Mouse (Mus musculus) forebrain, postnatal 0 days (tissue): ENCODE results near the gene Olfr910. TPM values are rescaled to one million over a fixed set of nuclear protein-coding genes. Genes with fewer than 3 reads are reported as not detected.

Experiments
- ATAC-seq: fragments of 200-750 bp; cut with Nextera tagmentation; 2 replicates; pipeline ENCODE4 v1.8.0; 2017; ENCODE audit warnings: mild to moderate bottlenecking, moderate library complexity
- DNase-seq: peaks from one replicate; pipeline ENCODE4 v3.0.0-alpha.2; 2015
- H3K27ac ChIP-seq: fragments of 300-500 bp; sonication (generic); 2 replicates; pipeline ENCODE4 v1.5.1; 2014; ENCODE audit warnings: low read depth, mild to moderate bottlenecking, antibody characterized with exemption, low read length, moderate library complexity, mixed read lengths
- H3K27me3 ChIP-seq: fragments of 300-500 bp; sonication (generic); 2 replicates; pipeline ENCODE4 v1.6.1; 2014; ENCODE audit warnings: mild to moderate bottlenecking, low read length, mixed read lengths; ENCODE audit not compliant: insufficient read depth
- H3K36me3 ChIP-seq: fragments of 300-500 bp; sonication (generic); 2 replicates; pipeline ENCODE4 v1.6.1; 2014; ENCODE audit warnings: mild to moderate bottlenecking, moderate library complexity; ENCODE audit not compliant: insufficient read depth
- H3K4me1 ChIP-seq: fragments of 300-500 bp; sonication (generic); 2 replicates; pipeline ENCODE4 v1.6.1; 2014; ENCODE audit warnings: antibody characterized with exemption; ENCODE audit not compliant: insufficient read depth
- H3K4me2 ChIP-seq: fragments of 300-500 bp; sonication (generic); 2 replicates; pipeline ENCODE4 v1.6.1; 2014; ENCODE audit warnings: low read depth, mild to moderate bottlenecking, moderate library complexity
- H3K4me3 ChIP-seq: fragments of 300-500 bp; sonication (generic); 2 replicates; pipeline ENCODE4 v1.5.1; 2014; ENCODE audit warnings: low read depth, low read length, mixed read lengths
- H3K9ac ChIP-seq: fragments of 300-500 bp; sonication (generic); 2 replicates; pipeline ENCODE4 v1.6.1; 2014; ENCODE audit warnings: mild to moderate bottlenecking
- H3K9me3 ChIP-seq: fragments of 300-500 bp; sonication (generic); 2 replicates; pipeline ENCODE4 v1.6.1; 2016; ENCODE audit warnings: low read length
- CTCF ChIP-seq: sonication (generic); IDR thresholded peaks from 2 replicates; pipeline ENCODE4 v1.5.1; 2016; ENCODE audit warnings: antibody characterized with exemption, control low read depth, low read depth
- WGBS: fragments of 180-500 bp; shearing (Covaris S2); extraction: QIAGEN DNeasy Blood & Tissue Kit; methylation state at CpG from one replicate; pipeline ENCODE4 v1.1.7; 2014; 5-methylcytosine and 5-hydroxymethylcytosine counted together
- polyA plus RNA-seq: library from polyadenylated mRNA; unstranded; fragments of >200 nt; fragmentation: Nextera tagmentation; extraction: Ambion mirVana; gene quantifications from 2 replicates; pipeline ENCODE4 v1.2.1, GENCODE M21; 2015
- total RNA-seq: library from RNA; depleted of rRNA; stranded (reverse); fragments of >200 nt; gene quantifications from 2 replicates; pipeline ENCODE4 v1.2.3, GENCODE M21; 2014; rRNA removed

Gene Olfr910
- total RNA-seq (not detected in 2 replicates), polyA plus RNA-seq (not detected in 2 replicates)

DNA sequence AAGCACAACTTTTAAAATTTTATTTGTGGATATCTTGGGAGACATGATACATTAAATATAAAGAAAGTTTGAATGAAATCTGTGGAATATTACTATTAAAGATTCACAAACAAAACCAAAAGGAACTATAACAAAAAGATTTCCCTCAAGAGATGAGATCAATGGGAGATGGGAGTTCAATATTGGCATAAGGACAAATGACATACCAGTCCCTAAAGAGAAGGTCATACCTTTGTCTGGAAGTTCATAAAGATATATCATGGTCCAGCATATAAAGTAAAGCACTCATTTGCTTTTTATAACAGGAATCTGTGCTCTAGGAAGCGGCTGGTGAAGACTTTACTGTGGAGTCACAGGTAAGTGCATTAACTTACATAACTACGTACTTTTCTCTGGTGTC, at the start of gene Olfr910:
TSS of gene Olfr910 (plus strand) at position 301 of the 400 bp plus-strand sequence.
- Histone ChIP-seq H3K9ac (no peak within 1 kb of the TSS), H3K4me1 (no peaks in the 10 kb centered on the region), H3K4me2 (no peak within 1 kb of the TSS), H3K9me3 (no peaks in the 10 kb centered on the region), H3K36me3 (no peaks in the 10 kb centered on the region), H3K27me3 (no peaks in the 10 kb centered on the region), H3K27ac (no peak within 1 kb of the TSS), H3K4me3 (no peak within 1 kb of the TSS)
- no peak for TF ChIP-seq CTCF
- ATAC-seq = no peak
- no peak for DNase-seq
- 97% methylated on average over 2 of the region's 2 CpGs for WGBS

GRCm38 (mm10) chr9:38495501-38495900, 42.1 kb upstream of the Olfr910 start, which contains the start of gene Olfr907:
Gene Olfr907 (plus strand): TSS chr9:38495801.
- H3K27me3 ChIP-seq = no peaks in the 10 kb centered on the region
- ATAC-seq = no peak

GRCm38 (mm10) chr9:38512353-38512752, 25.3 kb upstream of the Olfr910 start:
- no peak for TF ChIP-seq CTCF
- WGBS = 68% methylated on average over 2 of the region's 2 CpGs
- DNase-seq = no peak
- no peaks in the 10 kb centered on the region for H3K4me1 ChIP-seq
- H3K36me3 ChIP-seq = no peaks in the 10 kb centered on the region
- H3K9me3 ChIP-seq = no peaks in the 10 kb centered on the region
- no peak overlapping the region for H3K4me3 ChIP-seq
- H3K27me3 ChIP-seq = no peaks in the 10 kb centered on the region
- no peak overlapping the region for H3K4me2 ChIP-seq
- no peak for ATAC-seq
- no peak overlapping the region for H3K9ac ChIP-seq
- no peak overlapping the region for H3K27ac ChIP-seq

More at GRCm38 (mm10) chr9:38495501-38495900, 42.1 kb upstream of the Olfr910 start, which contains the start of gene Olfr907:
- Histone ChIP-seq H3K36me3 (no peaks in the 10 kb centered on the region), H3K27ac (no peak within 1 kb of the TSS), H3K4me3 (no peak within 1 kb of the TSS), H3K4me2 (no peak within 1 kb of the TSS), H3K4me1 (no peaks in the 10 kb centered on the region), H3K9me3 (no peaks in the 10 kb centered on the region), H3K9ac (no peak within 1 kb of the TSS)
- WGBS = 87% methylated on average over 2 of the region's 2 CpGs
- no peak for TF ChIP-seq CTCF
- no peak for DNase-seq

GRCm38 (mm10) chr9:38521280-38521679, 16.4 kb upstream of the Olfr910 start, which contains the start of gene Olfr911-ps1:
Gene Olfr911-ps1 (plus strand): TSS chr9:38521580.
- no peak within 1 kb of the TSS for H3K9ac ChIP-seq
- TF ChIP-seq CTCF = no peak
- ATAC-seq = no peak

GRCm38 (mm10) chr9:38579878-38580277, 42.2 kb downstream of the Olfr910 start, which contains the start of gene Olfr912:
Gene Olfr912 (plus strand): TSS chr9:38580178.
- TF ChIP-seq CTCF = no peak
- ATAC-seq (no peak), DNase-seq (no peak)
- H3K4me1 ChIP-seq = no peaks in the 10 kb centered on the region
- H3K9ac ChIP-seq = no peak within 1 kb of the TSS
- 75% methylated on average over 1 of the region's 1 CpGs for WGBS
- H3K4me2 ChIP-seq = no peak within 1 kb of the TSS
- H3K36me3 ChIP-seq = no peaks in the 10 kb centered on the region
- H3K27ac ChIP-seq = no peak within 1 kb of the TSS
- H3K9me3 ChIP-seq = no peaks in the 10 kb centered on the region
- no peaks in the 10 kb centered on the region for H3K27me3 ChIP-seq
- H3K4me3 ChIP-seq = no peak within 1 kb of the TSS

More at GRCm38 (mm10) chr9:38521280-38521679, 16.4 kb upstream of the Olfr910 start, which contains the start of gene Olfr911-ps1:
- H3K36me3 ChIP-seq = no peaks in the 10 kb centered on the region
- WGBS = 88% methylated on average over 1 of the region's 1 CpGs
- no peak within 1 kb of the TSS for H3K27ac ChIP-seq
- H3K27me3 ChIP-seq = no peaks in the 10 kb centered on the region
- no peak for DNase-seq
- H3K4me1 ChIP-seq = no peaks in the 10 kb centered on the region
- no peak within 1 kb of the TSS for H3K4me2 ChIP-seq
- H3K4me3 ChIP-seq = no peak within 1 kb of the TSS
- no peaks in the 10 kb centered on the region for H3K9me3 ChIP-seq

Other genes starting within 250 kb of the Olfr910 start
- gene Olfr896-ps1, start 246.7 kb upstream of the Olfr910 start, total RNA-seq = not detected in 2 replicates
- not detected in 2 replicates for gene Olfr896-ps1, start 246.7 kb upstream of the Olfr910 start, polyA plus RNA-seq
- gene Olfr25, start 208.8 kb upstream of the Olfr910 start, total RNA-seq = not detected in 2 replicates
- not detected in 2 replicates for gene Olfr25, start 208.8 kb upstream of the Olfr910 start, polyA plus RNA-seq
- gene Olfr898, start 189.4 kb upstream of the Olfr910 start, total RNA-seq = not detected in 2 replicates
- not detected in 2 replicates for gene Olfr898, start 189.4 kb upstream of the Olfr910 start, polyA plus RNA-seq
- not detected in 2 replicates for gene Olfr250, start 171.0 kb upstream of the Olfr910 start, total RNA-seq
- gene Olfr250, start 171.0 kb upstream of the Olfr910 start, polyA plus RNA-seq = not detected in 2 replicates
- gene Olfr251, start 160.8 kb upstream of the Olfr910 start, total RNA-seq = not detected in 2 replicates
- not detected in 2 replicates for gene Olfr251, start 160.8 kb upstream of the Olfr910 start, polyA plus RNA-seq
- not detected in 2 replicates for gene Olfr147, start 136.2 kb upstream of the Olfr910 start, total RNA-seq
- gene Olfr147, start 136.2 kb upstream of the Olfr910 start, polyA plus RNA-seq = not detected in 2 replicates
- not detected in 2 replicates for gene Olfr901, start 108.4 kb upstream of the Olfr910 start, total RNA-seq
- gene Olfr901, start 108.4 kb upstream of the Olfr910 start, polyA plus RNA-seq = not detected in 2 replicates
- not detected in 2 replicates for gene Olfr902, start 90.2 kb upstream of the Olfr910 start, total RNA-seq
- gene Olfr902, start 90.2 kb upstream of the Olfr910 start, polyA plus RNA-seq = not detected in 2 replicates
- not detected in 2 replicates for gene Olfr904, start 74.7 kb upstream of the Olfr910 start, total RNA-seq
- not detected in 2 replicates for gene Olfr904, start 74.7 kb upstream of the Olfr910 start, polyA plus RNA-seq
- gene Olfr905, start 66.7 kb upstream of the Olfr910 start, total RNA-seq = not detected in 2 replicates
- gene Olfr905, start 66.7 kb upstream of the Olfr910 start, polyA plus RNA-seq = not detected in 2 replicates
- not detected in 2 replicates for gene Olfr906, start 50.8 kb upstream of the Olfr910 start, total RNA-seq
- gene Olfr906, start 50.8 kb upstream of the Olfr910 start, polyA plus RNA-seq = not detected in 2 replicates
- gene Olfr907, start 42.0 kb upstream of the Olfr910 start, total RNA-seq = not detected in 2 replicates
- gene Olfr907, start 42.0 kb upstream of the Olfr910 start, polyA plus RNA-seq = not detected in 2 replicates
- gene Olfr911-ps1, start 16.3 kb upstream of the Olfr910 start, total RNA-seq = not detected in 2 replicates
- gene Olfr911-ps1, start 16.3 kb upstream of the Olfr910 start, polyA plus RNA-seq = not detected in 2 replicates
- not detected in 2 replicates for gene Olfr912, start 42.3 kb downstream of the Olfr910 start, total RNA-seq
- not detected in 2 replicates for gene Olfr912, start 42.3 kb downstream of the Olfr910 start, polyA plus RNA-seq
- gene Olfr913, start 54.9 kb downstream of the Olfr910 start, total RNA-seq = not detected in 2 replicates
- gene Olfr913, start 54.9 kb downstream of the Olfr910 start, polyA plus RNA-seq = not detected in 2 replicates
- not detected in 2 replicates for gene Olfr914, start 67.3 kb downstream of the Olfr910 start, total RNA-seq
- gene Olfr914, start 67.3 kb downstream of the Olfr910 start, polyA plus RNA-seq = not detected in 2 replicates
- gene Olfr916, start 122.0 kb downstream of the Olfr910 start, total RNA-seq = not detected in 2 replicates
- not detected in 2 replicates for gene Olfr916, start 122.0 kb downstream of the Olfr910 start, polyA plus RNA-seq
- not detected in 2 replicates for gene Olfr917, start 128.0 kb downstream of the Olfr910 start, total RNA-seq
- gene Olfr917, start 128.0 kb downstream of the Olfr910 start, polyA plus RNA-seq = not detected in 2 replicates
- gene Olfr918, start 136.8 kb downstream of the Olfr910 start, total RNA-seq = not detected in 2 replicates
- not detected in 2 replicates for gene Olfr918, start 136.8 kb downstream of the Olfr910 start, polyA plus RNA-seq
- not detected in 2 replicates for gene Olfr919, start 165.8 kb downstream of the Olfr910 start, total RNA-seq
- not detected in 2 replicates for gene Olfr919, start 165.8 kb downstream of the Olfr910 start, polyA plus RNA-seq
- 6.5 and 7.9 TPM in 2 replicates for gene Vwa5a, start 180.4 kb downstream of the Olfr910 start, total RNA-seq
- 5.0 and 5.5 TPM in 2 replicates for gene Vwa5a, start 180.4 kb downstream of the Olfr910 start, polyA plus RNA-seq
- gene Olfr920, start 214.4 kb downstream of the Olfr910 start, total RNA-seq = under 0.01 and 0.14 TPM in 2 replicates
- gene Olfr920, start 214.4 kb downstream of the Olfr910 start, polyA plus RNA-seq = not detected in 2 replicates
- not detected in 2 replicates for gene Olfr921, start 235.2 kb downstream of the Olfr910 start, total RNA-seq
- gene Olfr921, start 235.2 kb downstream of the Olfr910 start, polyA plus RNA-seq = not detected in 2 replicates